Mouse (Mus musculus): ENCODE data around the gene Supv3l1.

Supv3l1 gene

GRCm38 (mm10) chr10:62413606-62413982, 35.9 kb downstream of the Supv3l1 start:
- in situ Hi-C loops (cut with MboI): no loop called here

- in situ Hi-C loops (cut with MboI): no loop called here
Observed at GRCm38 (mm10) chr10:62412906-62413605, 36.5 kb downstream of the Supv3l1 start.

DNA sequence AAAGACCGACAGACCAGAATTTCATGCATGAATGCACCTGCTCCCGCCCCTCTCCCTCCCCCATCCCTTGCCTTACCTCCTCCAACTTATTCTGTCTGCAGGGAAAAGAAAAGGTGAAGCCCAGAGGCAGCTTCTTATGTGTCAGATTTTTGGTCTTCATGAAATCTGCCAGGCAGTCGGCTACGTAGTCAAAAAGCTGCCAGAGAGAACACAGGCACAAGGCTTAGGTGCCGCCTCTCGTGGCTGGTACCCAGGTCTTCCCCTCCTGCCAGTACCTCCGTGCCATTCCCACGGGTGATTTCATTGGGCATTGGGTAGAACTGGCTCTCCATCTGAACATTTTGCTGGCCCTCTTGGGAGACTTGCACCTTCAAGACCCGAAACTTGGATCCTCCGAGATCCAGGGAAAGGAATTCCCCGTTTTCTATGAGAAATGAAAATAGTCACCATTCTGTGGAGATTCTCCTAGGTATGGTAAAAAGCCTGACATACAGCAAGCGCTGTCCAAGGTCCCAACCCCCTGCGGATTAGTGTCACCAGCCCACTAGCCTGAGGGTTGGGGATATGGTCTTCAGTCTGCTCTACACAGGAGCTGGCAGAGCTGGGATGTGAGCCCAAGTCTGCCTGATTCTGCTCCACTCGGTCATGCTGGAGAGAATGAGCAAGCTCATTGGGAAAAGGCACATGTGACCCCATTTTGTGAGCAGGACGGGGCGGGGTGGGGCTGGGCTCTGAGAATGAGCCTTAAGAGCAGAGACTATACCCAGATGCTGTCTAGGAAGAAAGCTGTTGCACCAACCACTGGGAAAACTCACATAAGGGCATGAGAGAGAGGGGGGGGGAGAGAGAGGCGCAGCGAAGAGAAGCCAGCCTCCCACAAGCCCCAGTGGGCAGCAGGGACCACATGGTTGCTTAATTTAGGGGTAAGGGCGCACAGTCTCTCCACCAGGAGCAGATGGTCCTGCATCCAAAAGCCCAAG, 37.8 kb downstream of the Supv3l1 start:
- in situ Hi-C loops (cut with MboI): no loop called here

GRCm38 (mm10) chr10:62410943-62411342, 38.6 kb downstream of the Supv3l1 start:
- in situ Hi-C loops (cut with MboI): no loop called here

DNA sequence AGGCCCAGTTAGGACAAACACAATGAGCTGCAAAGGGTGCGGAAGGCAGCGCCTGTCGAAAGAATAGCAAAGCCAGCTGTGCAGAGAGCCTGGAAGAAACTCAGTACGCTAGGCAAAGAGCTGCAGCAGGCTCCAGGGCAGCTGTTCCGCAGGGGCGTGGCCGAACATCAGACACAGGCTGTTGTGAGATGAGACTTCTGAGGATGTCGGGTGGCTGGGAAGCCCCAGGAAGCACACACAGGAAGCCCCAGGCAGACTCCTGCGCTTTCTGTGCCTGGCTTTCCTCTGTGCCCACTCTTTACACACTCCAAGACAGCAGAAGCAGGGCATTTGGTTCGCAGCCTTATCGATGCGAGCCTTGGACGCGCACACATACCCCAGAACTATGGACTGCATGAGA, 44.6 kb downstream of the Supv3l1 start:
- in situ Hi-C loops (cut with MboI): no loop called here

- in situ Hi-C loops (cut with MboI): no loop called here
Observed at GRCm38 (mm10) chr10:62401641-62402111, 47.9 kb downstream of the Supv3l1 start.

DNA sequence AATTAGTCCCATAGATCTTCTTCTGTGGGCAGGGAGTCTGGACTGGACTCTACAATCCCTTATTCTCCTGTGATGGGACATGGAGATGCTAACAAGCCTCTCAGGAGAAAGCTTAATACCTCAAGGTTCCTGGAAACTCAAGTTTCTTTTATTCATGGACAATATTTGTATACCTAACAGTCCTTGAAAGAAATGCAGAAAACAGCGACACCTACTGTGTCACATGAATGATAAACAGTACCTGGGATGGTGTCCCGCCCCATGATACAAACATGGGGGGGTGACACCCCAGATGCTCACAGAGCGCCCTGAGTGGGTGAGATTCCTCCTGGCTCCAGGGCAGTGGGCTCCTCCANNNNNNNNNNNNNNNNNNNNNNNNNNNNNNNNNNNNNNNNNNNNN, 66.5 kb downstream of the Supv3l1 start:
- in situ Hi-C loops (cut with MboI): no loop called here

DNA sequence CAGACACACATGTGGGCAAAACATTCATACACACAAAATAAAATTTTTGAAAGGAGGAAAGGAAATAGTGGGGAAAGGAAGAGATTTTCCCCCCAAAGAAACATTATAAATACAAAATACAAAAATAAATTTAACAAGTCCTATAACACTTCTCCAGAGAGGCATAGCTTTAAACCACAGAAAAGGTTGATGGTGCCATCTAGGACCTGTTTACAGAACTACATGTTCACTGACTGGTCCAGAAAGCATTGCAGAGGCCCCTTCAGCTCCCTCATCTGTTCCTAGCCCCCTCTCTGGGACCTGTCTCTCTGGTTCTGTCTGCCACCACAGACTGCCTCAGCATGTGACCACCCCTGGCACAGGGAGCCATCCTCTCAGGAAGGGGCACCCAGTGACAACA, 68.6 kb downstream of the Supv3l1 start:
- in situ Hi-C loops (cut with MboI): no loop called here

DNA sequence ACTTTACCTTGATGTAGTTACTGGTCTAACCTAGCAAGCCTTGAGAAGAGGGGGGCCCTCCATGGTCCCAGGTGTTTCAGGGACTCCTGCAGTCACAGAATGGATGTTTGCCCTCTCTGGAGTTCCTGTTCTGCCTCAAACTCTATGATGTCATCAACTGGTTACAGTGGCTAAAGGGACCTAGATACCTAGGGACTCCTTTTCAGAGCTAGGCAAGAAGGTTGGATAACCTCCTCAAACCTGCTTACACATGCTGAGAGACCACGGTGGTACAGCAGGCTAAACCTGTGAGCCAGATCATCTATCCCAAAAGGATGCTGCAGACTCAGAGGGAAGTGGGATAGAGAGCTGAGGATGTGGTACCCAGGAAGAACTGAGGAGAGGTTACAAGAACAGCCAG, 69.7 kb downstream of the Supv3l1 start, which contains the start of gene Hk1:
Hk1 (minus strand) TSS at position 101 of the 400 bp plus-strand sequence.
- in situ Hi-C loops (cut with MboI): no loop called here
